Mouse (Mus musculus): Measurements from ENCODE around the gene Ccer2.

The Ccer2 gene

GRCm38 (mm10) chr7:28792391-28793185, 36.6 kb downstream of the Ccer2 start:
- no peak for DNase-seq

DNA sequence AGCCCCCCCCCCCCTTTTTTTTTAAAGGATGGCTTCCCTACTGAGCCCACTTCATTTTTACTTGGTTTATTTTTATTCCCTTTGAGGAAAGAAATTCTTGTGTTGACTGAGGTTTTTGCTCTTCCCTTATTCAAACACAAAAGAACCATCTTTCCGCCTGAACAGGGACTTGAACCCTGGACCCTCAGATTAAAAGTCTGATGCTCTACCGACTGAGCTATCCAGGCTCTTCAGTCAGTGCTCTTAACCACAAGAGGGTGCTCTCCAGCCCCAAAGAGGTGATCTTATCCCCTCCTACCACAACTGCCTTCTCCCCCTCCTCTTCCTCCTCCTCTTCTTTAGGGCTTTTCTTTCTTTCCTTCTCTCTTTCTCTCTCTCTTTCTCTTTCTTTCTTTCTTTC, 37.9 kb downstream of the Ccer2 start:
- no peak for DNase-seq

GRCm38 (mm10) chr7:28794496-28794895, 38.5 kb downstream of the Ccer2 start:
- no peak for DNase-seq

- peak in 1 of 2 experiments; percentile 43 for DNase-seq
These were observed 39.9 kb downstream of the Ccer2 start for GRCm38 (mm10) chr7:28795832-28796231.

- peak; percentile 74 to 84 for DNase-seq
These were observed 40.6 kb downstream of the Ccer2 start for GRCm38 (mm10) chr7:28796562-28796975.

DNA sequence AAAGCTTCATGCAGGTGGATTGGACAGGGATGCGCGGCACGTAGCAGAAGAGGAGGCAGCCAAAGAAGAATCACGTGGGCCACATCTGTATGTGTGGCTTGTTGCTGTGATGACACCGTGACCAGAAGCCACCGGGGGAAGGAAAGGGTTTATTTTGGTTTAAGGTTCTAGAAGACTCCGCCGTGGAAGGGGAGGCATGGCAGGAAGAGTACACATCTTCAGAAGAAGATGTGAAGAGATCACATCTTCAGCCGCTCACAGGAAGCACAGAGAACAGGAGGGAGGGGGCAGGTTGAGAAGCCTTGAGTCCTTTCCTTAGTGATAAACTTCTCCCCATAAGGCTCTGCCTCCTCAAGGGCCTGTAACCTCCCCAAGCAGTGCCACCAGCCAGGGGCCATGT, 44.0 kb downstream of the Ccer2 start:
- no peak for DNase-seq

- no peak for DNase-seq
These were observed 45.5 kb downstream of the Ccer2 start for GRCm38 (mm10) chr7:28801451-28801850.

- DNase-seq = no peak
These were observed 46.1 kb downstream of the Ccer2 start for GRCm38 (mm10) chr7:28801901-28802670.

GRCm38 (mm10) chr7:28802846-28803588, 47.0 kb downstream of the Ccer2 start:
- DNase-seq = no peak

DNA sequence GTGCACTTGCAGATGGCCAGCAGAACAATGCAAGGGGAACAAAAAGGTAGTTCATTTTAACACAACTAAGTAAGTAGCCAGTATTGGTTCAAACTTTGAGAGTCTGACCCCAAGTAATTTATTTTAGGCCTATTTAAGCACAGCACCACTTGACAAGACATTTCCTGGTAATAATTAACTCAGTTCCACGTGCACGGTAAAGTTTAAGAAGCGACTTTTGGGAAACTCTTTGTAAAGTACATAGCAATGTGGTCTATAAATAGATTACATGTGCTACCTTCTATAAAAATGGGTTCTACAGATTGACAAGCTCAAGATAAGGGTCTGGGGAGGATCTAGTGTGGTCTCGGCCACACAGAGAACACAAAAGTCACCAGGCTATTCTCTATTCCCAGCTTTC, 47.8 kb downstream of the Ccer2 start:
- DNase-seq = no peak

- DNase-seq = no peak
These were observed 50.9 kb downstream of the Ccer2 start for GRCm38 (mm10) chr7:28806869-28807268.

DNA sequence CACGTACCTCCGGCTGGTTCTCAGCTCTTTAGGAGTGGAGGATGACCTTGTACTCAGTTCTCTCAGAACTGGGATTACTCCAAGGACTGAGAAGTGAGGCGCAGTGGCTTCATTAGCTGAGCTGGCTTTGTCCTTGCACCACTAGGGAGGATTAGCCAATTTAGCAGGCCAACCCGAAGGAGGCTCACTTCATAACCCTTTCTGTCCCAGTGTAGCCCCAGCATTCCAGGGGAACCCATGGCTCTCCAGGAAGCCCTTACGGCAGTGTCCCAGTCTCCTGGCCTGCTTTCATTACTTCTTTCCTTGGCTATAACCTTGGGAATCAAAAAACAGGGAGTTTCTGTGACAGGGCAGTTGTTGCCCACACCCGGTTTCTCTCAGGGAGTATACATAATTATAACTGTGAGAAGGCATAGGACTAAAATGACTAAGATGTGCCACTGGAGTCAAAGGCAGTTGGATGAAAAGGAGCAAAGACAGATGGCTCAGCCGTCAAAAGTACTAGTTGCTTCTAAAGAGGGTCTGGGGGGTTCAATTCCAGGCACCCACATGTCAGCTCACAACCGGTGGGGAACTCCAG, 51.8 kb downstream of the Ccer2 start:
- DNase-seq = no peak

DNA sequence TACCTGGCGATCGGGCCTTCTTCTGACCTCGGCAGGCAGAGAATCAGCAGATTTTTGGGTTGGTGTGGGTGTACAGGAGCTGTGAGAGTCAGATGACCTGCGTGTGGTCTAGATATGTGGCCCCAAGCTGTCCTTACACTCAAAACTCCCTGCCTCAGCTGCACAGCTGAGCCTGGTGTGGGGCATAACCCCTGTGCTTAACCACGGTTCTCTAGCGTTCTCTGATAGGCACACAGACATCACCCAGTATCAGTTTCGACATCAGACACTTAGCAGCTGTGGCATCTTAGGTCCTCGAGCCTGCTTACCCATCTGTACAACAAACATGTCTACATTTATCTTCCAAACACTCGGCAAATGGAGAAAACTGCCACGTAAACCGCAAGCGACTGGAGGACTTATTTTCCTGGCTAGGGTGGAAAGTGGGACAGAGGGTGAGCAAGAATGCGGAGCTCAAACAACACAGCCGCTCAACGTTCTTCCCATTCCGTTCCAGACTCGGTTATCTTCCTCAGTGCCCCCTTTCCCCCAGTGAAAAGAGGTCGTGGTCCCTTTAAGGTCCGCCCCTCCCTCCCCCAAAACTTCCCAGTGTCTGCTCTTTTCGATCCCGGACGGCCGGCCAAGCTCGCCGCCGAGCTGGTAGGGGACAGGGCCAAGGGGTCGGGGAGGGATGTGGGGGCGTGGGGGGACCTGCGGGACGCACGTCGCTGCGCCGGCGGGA, 52.4 kb downstream of the Ccer2 start, which contains the start of gene Hnrnpl:
TSS of gene Hnrnpl (plus strand) at position 321 of the 721 bp plus-strand sequence.
- DNase-seq = no peak
